Mouse (Mus musculus) liver, adult 10 weeks (tissue): ENCODE data around the gene Tmcc2. TPM values are rescaled to one million over a fixed set of nuclear protein-coding genes. Genes with fewer than 3 reads are reported as not detected.

Source experiments
- polyA plus RNA-seq: library from polyadenylated mRNA; stranded (reverse); fragments of 350-450 nt; fragmentation: Illumina TruSeq; extraction: RNeasy Lipid Tissue Mini Kit (QIAGEN cat#74804); gene quantifications from one replicate; pipeline ENCODE4 v1.2.3, GENCODE M21; 2014; ENCODE audit warnings: low read depth, low replicate concordance

Tmcc2 gene
- polyA plus RNA-seq: 0.42 TPM

DNA sequence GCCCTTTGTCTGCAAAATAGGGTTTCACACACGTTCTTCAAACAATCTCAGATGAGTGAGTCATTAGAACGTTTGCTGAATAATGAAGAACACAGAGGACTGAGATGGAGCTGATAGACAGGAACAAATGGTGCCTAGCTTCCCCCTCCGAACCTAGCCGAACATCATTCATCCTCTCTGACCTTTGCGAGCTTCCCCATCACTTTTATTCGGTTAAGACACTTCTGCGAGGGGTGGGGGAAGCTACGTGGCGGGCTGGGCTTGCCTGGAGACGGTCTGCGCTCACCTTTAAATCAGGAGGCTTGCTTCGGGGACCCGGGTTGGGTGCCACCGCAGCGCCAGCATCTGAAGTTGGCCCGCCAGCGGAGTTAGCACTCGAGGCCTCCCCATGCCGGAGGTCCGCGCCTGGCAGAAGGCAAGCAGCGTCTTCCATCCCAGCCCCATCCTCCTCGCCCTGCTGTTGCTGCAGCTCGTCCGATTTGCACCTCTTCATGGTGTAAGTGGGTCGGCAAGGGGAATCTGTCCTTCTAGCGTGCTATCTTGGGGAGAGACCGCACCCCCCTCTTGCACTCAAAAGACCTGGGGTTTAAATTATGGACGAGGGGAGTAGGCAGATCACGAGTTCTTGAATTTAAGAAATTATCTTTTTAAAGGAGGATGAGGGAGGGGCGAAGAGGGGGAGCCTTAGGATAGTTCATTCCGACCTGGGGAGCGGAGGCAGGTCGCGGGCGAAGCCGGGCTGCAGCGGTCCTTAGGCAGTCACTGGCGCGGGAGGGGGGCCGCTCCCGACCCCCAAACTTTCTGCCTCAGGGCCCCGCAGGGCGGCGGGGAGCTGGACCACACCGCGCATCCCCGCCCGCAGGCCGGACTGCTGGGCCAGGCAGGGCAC, at the start of gene Tmcc2:
TSS of gene Tmcc2 (minus strand) at position 591 of the 889 bp plus-strand sequence.

DNA sequence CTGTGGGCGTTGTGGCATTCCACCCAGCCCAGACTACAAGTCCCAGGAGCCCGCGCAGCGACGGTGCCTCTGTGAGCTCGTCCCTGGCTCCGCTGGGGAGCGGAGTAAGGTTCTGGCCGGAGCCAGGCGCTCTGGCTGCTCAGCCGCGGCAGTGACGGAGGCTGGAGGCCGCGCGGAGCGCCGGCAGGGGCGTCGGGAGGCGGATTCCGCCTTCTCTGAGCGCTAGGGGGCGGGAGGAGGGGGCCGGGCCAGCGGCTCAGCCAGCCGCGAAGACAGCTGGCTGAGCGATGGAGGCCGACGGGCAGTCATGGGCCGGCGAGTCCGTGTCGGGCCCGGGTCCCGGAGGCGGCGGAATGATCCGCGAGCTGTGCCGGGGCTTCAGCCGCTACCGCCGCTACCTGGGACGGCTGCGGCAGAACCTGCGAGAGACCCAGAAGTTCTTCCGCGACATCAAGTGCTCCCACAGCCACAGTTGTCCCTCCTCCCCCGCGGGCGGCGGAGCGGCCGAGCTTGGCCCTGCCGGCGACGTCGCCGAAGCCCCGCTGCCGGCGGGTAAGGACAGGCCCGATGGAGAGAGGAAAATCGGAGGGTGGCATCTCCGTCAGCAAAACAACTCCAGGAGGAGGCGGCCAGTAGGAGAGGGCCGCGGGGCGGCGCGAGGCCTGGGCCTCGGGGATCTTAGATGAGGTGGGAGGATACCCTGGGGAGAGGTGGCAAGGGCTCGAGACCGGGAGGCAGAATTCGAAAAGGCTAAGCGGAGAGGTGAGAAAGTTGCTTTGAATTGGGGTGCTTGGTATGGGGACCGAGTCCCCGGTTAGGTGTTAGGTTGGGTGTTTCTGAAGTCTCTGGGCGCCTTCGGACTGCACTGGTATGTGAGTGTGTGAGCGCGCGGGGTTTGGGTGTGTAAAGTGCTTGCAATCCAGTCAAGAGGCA, 26.5 kb upstream of the Tmcc2 start, which contains the start of gene Dstyk:
TSS of gene Dstyk (plus strand) at position 237 of the 933 bp plus-strand sequence.

DNA sequence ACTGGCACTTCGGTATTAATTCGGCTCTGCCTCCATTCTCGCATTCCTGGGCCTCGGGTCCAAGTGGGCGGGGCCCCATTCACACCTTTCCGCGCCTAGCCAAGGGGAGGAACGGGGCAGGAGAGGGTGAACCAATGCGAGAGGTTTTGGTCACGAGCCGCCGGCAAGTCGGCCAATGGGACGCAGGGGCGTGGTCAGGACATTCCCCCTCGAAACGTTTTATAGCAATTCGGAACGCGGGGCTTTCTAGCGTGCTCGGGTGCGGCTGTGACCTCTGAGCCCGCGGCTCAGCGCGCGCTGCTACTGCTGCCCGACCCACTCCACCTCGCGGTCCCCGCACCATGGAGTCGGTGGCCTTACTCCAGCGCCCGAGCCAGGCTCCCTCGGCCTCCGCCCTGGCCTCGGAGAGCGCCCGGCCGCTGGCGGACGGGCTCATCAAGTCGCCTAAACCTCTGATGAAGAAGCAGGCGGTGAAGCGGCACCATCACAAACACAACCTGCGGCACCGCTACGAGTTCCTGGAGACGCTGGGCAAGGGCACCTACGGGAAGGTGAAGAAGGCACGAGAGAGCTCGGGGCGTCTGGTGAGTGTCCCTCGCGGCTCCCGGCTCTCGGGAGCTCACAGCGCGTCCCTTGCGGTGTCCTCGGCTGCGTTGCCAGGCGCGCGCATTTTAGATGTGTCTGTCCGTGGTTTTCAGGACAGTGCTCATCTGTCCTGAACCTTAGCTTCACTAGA, 75.0 kb downstream of the Tmcc2 start, which contains the start of gene Nuak2:
TSS of gene Nuak2 (plus strand) at position 238 of the 736 bp plus-strand sequence.

Other genes with a start within 250 kb of the Tmcc2 start
- not detected for gene Lemd1, start 199.8 kb downstream of the Tmcc2 start, polyA plus RNA-seq
- gene AC124108.1, start 199.8 kb downstream of the Tmcc2 start, polyA plus RNA-seq: not detected
- gene Gm10188, start 161.5 kb downstream of the Tmcc2 start, polyA plus RNA-seq: not detected
- 0.24 TPM for gene Klhdc8a, start 92.7 kb downstream of the Tmcc2 start, polyA plus RNA-seq
- gene Nuak2, start 75.2 kb downstream of the Tmcc2 start, polyA plus RNA-seq: 4.4 TPM
- gene Dstyk, start 26.3 kb upstream of the Tmcc2 start, polyA plus RNA-seq: 6.2 TPM
- gene Rbbp5, start 86.1 kb upstream of the Tmcc2 start, polyA plus RNA-seq: 21.4 TPM
- gene Tmem81, start 114.9 kb upstream of the Tmcc2 start, polyA plus RNA-seq: 2.0 TPM
- gene Cntn2, start 152.0 kb upstream of the Tmcc2 start, polyA plus RNA-seq: not detected